In genomic region chr3:65537288-65537687, GRCm38 (mm10) we compare ENCODE assay signal across 21 mouse cellular contexts. TPM values are rescaled to one million over a fixed set of nuclear protein-coding genes. Genes with fewer than 3 reads are reported as not detected.
DNase-seq lines count a peak whose midpoint lies in the region; ATAC-seq and TF ChIP-seq lines count a peak whose summit lies in the region.
"Had no signal": no experiment of that assay in that cellular context is flagged by ENCODE, and none has a peak within 500 bp of the region (broad histone marks: within the 10 kb centered on the region; RNA-seq: fewer than 3 reads in every experiment).

No protein-coding gene starts in this region.

- no peak overlapping the region for H3ac ChIP-seq in myocyte (ENCODE audit: control insufficient read depth, insufficient read length)

- H3K4me1 ChIP-seq in lung, embryonic 16.5 days (replicated peaks; ENCODE audit: control insufficient read depth, insufficient read depth, low read length), result peaks cover 8% of the 10 kb centered on the region
- H3K4me1 ChIP-seq in stomach, postnatal 0 days (replicated peaks; ENCODE audit: control insufficient read depth, insufficient read depth), result no peaks in the 10 kb centered on the region

- WGBS in lung, embryonic 16.5 days, result 78% methylated on average over 1 of the region's 1 CpGs
- 56% methylated on average over 1 of the region's 1 CpGs for WGBS in stomach, postnatal 0 days

- no peak overlapping the region for H3K4me2 ChIP-seq in lung, embryonic 16.5 days (ENCODE audit: low read depth, low read length)
- peak overlapping the region; percentile 7 for H3K4me2 ChIP-seq in myocyte (ENCODE audit: low read depth)
- H3K4me2 ChIP-seq in stomach, postnatal 0 days (replicated peaks; ENCODE audit: low read depth), result no peak overlapping the region
- H3K4me2 ChIP-seq: heart, embryonic 12.5 days; hindbrain, embryonic 14.5 days; limb, embryonic 13.5 days; liver, embryonic 15.5 days had no signal

- no peaks in the 10 kb centered on the region for H3K27me3 ChIP-seq in lung, embryonic 16.5 days (ENCODE audit: control insufficient read depth, insufficient read depth, low read depth, low read length)
- H3K27me3 ChIP-seq in myocyte (ENCODE audit: control insufficient read depth, insufficient read depth, insufficient read length), result no peaks in the 10 kb centered on the region
- H3K27me3 ChIP-seq in stomach, postnatal 0 days (ENCODE audit: control insufficient read depth, insufficient read depth, low read length), result no peaks in the 10 kb centered on the region
- H3K27me3 ChIP-seq: heart, embryonic 12.5 days; limb, embryonic 13.5 days; liver, embryonic 15.5 days had no signal

- H3K27ac ChIP-seq in lung, embryonic 16.5 days (ENCODE audit: low read length), result peak overlapping the region; percentile 27; the same call in 1 of the 2 replicates
- no peak overlapping the region for H3K27ac ChIP-seq in stomach, postnatal 0 days (replicated peaks)
- H3K27ac ChIP-seq: embryonic facial prominence, embryonic 10.5 days; hindbrain, embryonic 14.5 days; limb, embryonic 13.5 days; liver, embryonic 15.5 days had no signal

- peaks cover 98% of the 10 kb centered on the region for H3K79me2 ChIP-seq in myocyte (ENCODE audit: control insufficient read depth, insufficient read depth)

- no peak for ATAC-seq in lung, embryonic 16.5 days (ENCODE audit: low read depth)
- no peak for ATAC-seq in stomach, postnatal 0 days (ENCODE audit: low FRiP score, low TSS enrichment)

- no peak for TF ChIP-seq CTCF in stomach, postnatal 0 days (IDR thresholded peaks at IDR 0.05; ENCODE audit: low read depth)

- no peak for TF ChIP-seq EP300 in stomach, postnatal 0 days (optimal IDR thresholded peaks at IDR 0.05)

- no peak overlapping the region for H3K4me3 ChIP-seq in lung, embryonic 16.5 days (ENCODE audit: low read length)
- no peak overlapping the region for H3K4me3 ChIP-seq in myocyte
- no peak overlapping the region for H3K4me3 ChIP-seq in stomach, postnatal 0 days (ENCODE audit: low read depth, low read length)
- H3K4me3 ChIP-seq: embryonic facial prominence, embryonic 10.5 days; heart, embryonic 12.5 days; limb, embryonic 13.5 days; liver, embryonic 15.5 days had no signal

- no peak for TF ChIP-seq POLR2A in myocyte (IDR thresholded peaks at IDR 0.05; ENCODE audit: insufficient read length, low read depth)

- peaks cover 2% of the 10 kb centered on the region for H3K36me3 ChIP-seq in lung, embryonic 16.5 days (ENCODE audit: control insufficient read depth, insufficient read depth, low read length)
- H3K36me3 ChIP-seq in myocyte (ENCODE audit: control insufficient read depth, insufficient read depth), result no peaks in the 10 kb centered on the region
- H3K36me3 ChIP-seq in stomach, postnatal 0 days (ENCODE audit: control insufficient read depth, insufficient read depth, low read length), result no peaks in the 10 kb centered on the region

- no peaks in the 10 kb centered on the region for H3K9me3 ChIP-seq in lung, embryonic 16.5 days (ENCODE audit: control insufficient read depth, low read length)
- H3K9me3 ChIP-seq in stomach, postnatal 0 days (ENCODE audit: control insufficient read depth, low read length), result no peaks in the 10 kb centered on the region
- H3K9me3 ChIP-seq: embryonic facial prominence, embryonic 10.5 days; heart, embryonic 12.5 days; limb, embryonic 13.5 days; liver, embryonic 15.5 days had no signal

- no peak for DNase-seq in lung, postnatal 36 days
- peak; percentile 24 for DNase-seq in T-cell, adult 2 months (ENCODE audit: low spot score)
- peak; percentile 23 for DNase-seq in thymus, postnatal 4 days
- no peak for DNase-seq in stomach, postnatal 0 days (ENCODE audit: low spot score)
- DNase-seq in adrenal gland, postnatal 25 days, result no peak
- no peak for DNase-seq in spleen, adult 18-20 months
- DNase-seq: cerebellum, adult 8-10 months; heart, postnatal 14 days; kidney, adult 2 months; kidney, postnatal 25 days; layer of hippocampus, adult 9-11 months; lung, postnatal 4 days; retina, postnatal 1 day; right cerebral cortex, postnatal 4 days had no signal

- no peak overlapping the region for H3K9ac ChIP-seq in lung, embryonic 16.5 days (ENCODE audit: low read length)
- no peak overlapping the region for H3K9ac ChIP-seq in stomach, postnatal 0 days (ENCODE audit: low read length)
- H3K9ac ChIP-seq: heart, embryonic 12.5 days; hindbrain, embryonic 14.5 days; limb, embryonic 13.5 days; liver, embryonic 15.5 days had no signal

TF ChIP-seq in myocyte, 11 proteins besides CTCF, POLR2A, EP300 and RAD21:
- TF ChIP-seq MAX (IDR thresholded peaks at IDR 0.05; ENCODE audit: low read depth) (no peak), USF1 (IDR thresholded peaks at IDR 0.05; ENCODE audit: low read depth) (no peak), SRF (IDR thresholded peaks at IDR 0.05; ENCODE audit: control insufficient read depth, insufficient read length, low read depth) (no peak), MYOG (IDR thresholded peaks at IDR 0.05; ENCODE audit: control insufficient read depth in 1 of 3, insufficient read depth in 1 of 3, insufficient read length in 2 of 3, low read depth in 2 of 3) (no peak), CEBPB (IDR thresholded peaks at IDR 0.05; ENCODE audit: insufficient read depth, poor library complexity, severe bottlenecking) (no peak)

RNA-seq across cellular contexts. Expression of gene Tiparp, which starts 9.1 kb away (rescaled TPM):
- polyA plus RNA-seq in lung, embryonic 16.5 days (2015; fragmentation: Nextera tagmentation; extraction: Ambion mirVana), result 42.2 and 42.3 TPM in 2 replicates
- 5.2 TPM for polyA plus RNA-seq in myocyte (2012; fragmentation: generic; extraction: Trizol)
- 19.8 and 20.2 TPM in 2 replicates for polyA plus RNA-seq in stomach, postnatal 0 days (2015; fragmentation: Nextera tagmentation; extraction: Ambion mirVana)
- total RNA-seq in adrenal gland, postnatal 25 days (2021), result 9.6 and 10.0 TPM in 2 replicates

Comparison
In these comparisons a context has a peak if more than half of its experiments do, and no peak if none do; other contexts are left out.
1. DNase-seq: peak in T-cell, adult 2 months (single experiment) and thymus, postnatal 4 days (single experiment); none in lung, postnatal 36 days (single experiment), stomach, postnatal 0 days (single experiment), adrenal gland, postnatal 25 days (single experiment) and spleen, adult 18-20 months (0 of 2).